Mouse (Mus musculus): ENCODE measurements around the gene Olfr1183. TPM values are rescaled to one million over a fixed set of nuclear protein-coding genes. Genes with fewer than 3 reads are reported as not detected.
"Not testable (repeated sequence)": the region's sequence is repeated elsewhere in the genome, so short reads cannot be mapped to it uniquely, and the experiment has no call there.

Gene Olfr1183
- total RNA-seq (2021): not detected

- intact Hi-C loops (cut with DNase I); DNase-seq: not testable (repeated sequence)
These were observed at the start of gene Olfr1183 for GRCm38 (mm10) chr2:88454567-88454966. Olfr1183 (plus strand) TSS chr2:88454867.

GRCm38 (mm10) chr2:88406353-88406752, 48.3 kb upstream of the Olfr1183 start, which contains the start of gene Olfr1179:
Olfr1179 (minus strand) TSS chr2:88406453.
- intact Hi-C loops (cut with DNase I): no loop called here
- no peak for DNase-seq

- no peak for DNase-seq
- intact Hi-C loops (cut with DNase I): no loop called here
These were observed 35.6 kb upstream of the Olfr1183 start, which contains the start of gene Olfr1180 for GRCm38 (mm10) chr2:88419051-88419450. Olfr1180 (minus strand) TSS chr2:88419151.

- intact Hi-C loops (cut with DNase I): no loop called here
- DNase-seq: no peak
These were observed 28.6 kb upstream of the Olfr1183 start, which contains the start of gene Olfr1181 for GRCm38 (mm10) chr2:88426071-88426470. Olfr1181 (minus strand) TSS chr2:88426171.

GRCm38 (mm10) chr2:88449031-88449430, 5.6 kb upstream of the Olfr1183 start, which contains the start of gene Gm13757:
Gm13757 (minus strand) TSS chr2:88449131.
- intact Hi-C loops (cut with DNase I): no loop called here
- DNase-seq: no peak

GRCm38 (mm10) chr2:88483298-88483697, 28.6 kb downstream of the Olfr1183 start, which contains the start of gene Olfr1184:
Olfr1184 (plus strand) TSS chr2:88483598.
- intact Hi-C loops (cut with DNase I): no loop called here
- no peak for DNase-seq

GRCm38 (mm10) chr2:88493020-88493419, 38.4 kb downstream of the Olfr1183 start, which contains the start of gene Olfr1185-ps1:
Olfr1185-ps1 (plus strand) TSS chr2:88493320.
- intact Hi-C loops (cut with DNase I): no loop called here
- no peak for DNase-seq

GRCm38 (mm10) chr2:88518251-88518650, 63.6 kb downstream of the Olfr1183 start, which contains the start of gene Olfr1186:
Olfr1186 (plus strand) TSS chr2:88518551.
- DNase-seq: no peak
- intact Hi-C loops (cut with DNase I): no loop called here

Other genes with a start within 250 kb of the Olfr1183 start
- gene Olfr1170, start 226.5 kb upstream of the Olfr1183 start, total RNA-seq (2021): not detected
- gene Olfr1173, start 175.0 kb upstream of the Olfr1183 start, total RNA-seq (2021): under 1 TPM in 1 of 2 experiments, not detected in 1; 0.05 TPM
- not detected for gene Olfr1174-ps, start 139.7 kb upstream of the Olfr1183 start, total RNA-seq (2021)
- gene Olfr1175-ps, start 127.7 kb upstream of the Olfr1183 start, total RNA-seq (2021): not detected
- gene Olfr1176, start 118.1 kb upstream of the Olfr1183 start, total RNA-seq (2021): not detected
- gene Olfr1177-ps, start 108.4 kb upstream of the Olfr1183 start, total RNA-seq (2021): not detected
- gene Olfr1178, start 67.8 kb upstream of the Olfr1183 start, total RNA-seq (2021): not detected
- not detected for gene Olfr1179, start 48.4 kb upstream of the Olfr1183 start, total RNA-seq (2021)
- gene Olfr1180, start 35.7 kb upstream of the Olfr1183 start, total RNA-seq (2021): not detected
- not detected for gene Olfr1181, start 28.7 kb upstream of the Olfr1183 start, total RNA-seq (2021)
- not detected for gene Gm13757, start 5.7 kb upstream of the Olfr1183 start, total RNA-seq (2021)
- not detected for gene Olfr1184, start 28.7 kb downstream of the Olfr1183 start, total RNA-seq (2021)
- not detected for gene Olfr1185-ps1, start 38.5 kb downstream of the Olfr1183 start, total RNA-seq (2021)
- not detected for gene Olfr1186, start 63.7 kb downstream of the Olfr1183 start, total RNA-seq (2021)
- gene Olfr1188, start 102.1 kb downstream of the Olfr1183 start, total RNA-seq (2021): not detected
- not detected for gene Olfr1189, start 131.6 kb downstream of the Olfr1183 start, total RNA-seq (2021)
- not detected for gene Olfr1191-ps1, start 185.7 kb downstream of the Olfr1183 start, total RNA-seq (2021)
- gene Olfr1192-ps1, start 193.6 kb downstream of the Olfr1183 start, total RNA-seq (2021): not detected
- not detected for gene Olfr1193, start 220.8 kb downstream of the Olfr1183 start, total RNA-seq (2021)
- gene Olfr1195, start 234.3 kb downstream of the Olfr1183 start, total RNA-seq (2021): not detected
- gene Olfr1196, start 249.7 kb downstream of the Olfr1183 start, total RNA-seq (2021): not detected

All from heart, postnatal 36 days (tissue).